Mouse (Mus musculus) C2C12 (cell line): ENCODE measurements around the gene Tmx4.

Experiments used
- CEBPB ChIP-seq: IDR thresholded peaks from one replicate; pipeline ENCODE4 v1.6.1; 2011; ENCODE audit warnings: low read depth, mild to moderate bottlenecking, control low read depth, moderate library complexity
- CTCF ChIP-seq: IDR thresholded peaks from one replicate; pipeline ENCODE4 v1.5.1; 2011; ENCODE audit not compliant: control insufficient read depth, insufficient read depth, insufficient read length
- MYOG ChIP-seq: IDR thresholded peaks from one replicate; pipeline ENCODE4 v1.6.1; 2011; ENCODE audit not compliant: control insufficient read depth, insufficient read length; ENCODE audit errors: extremely low read depth
- USF1 ChIP-seq: IDR thresholded peaks from one replicate; pipeline ENCODE4 v1.6.1; 2011; ENCODE audit warnings: low read depth, mild to moderate bottlenecking, control low read depth, moderate library complexity

DNA sequence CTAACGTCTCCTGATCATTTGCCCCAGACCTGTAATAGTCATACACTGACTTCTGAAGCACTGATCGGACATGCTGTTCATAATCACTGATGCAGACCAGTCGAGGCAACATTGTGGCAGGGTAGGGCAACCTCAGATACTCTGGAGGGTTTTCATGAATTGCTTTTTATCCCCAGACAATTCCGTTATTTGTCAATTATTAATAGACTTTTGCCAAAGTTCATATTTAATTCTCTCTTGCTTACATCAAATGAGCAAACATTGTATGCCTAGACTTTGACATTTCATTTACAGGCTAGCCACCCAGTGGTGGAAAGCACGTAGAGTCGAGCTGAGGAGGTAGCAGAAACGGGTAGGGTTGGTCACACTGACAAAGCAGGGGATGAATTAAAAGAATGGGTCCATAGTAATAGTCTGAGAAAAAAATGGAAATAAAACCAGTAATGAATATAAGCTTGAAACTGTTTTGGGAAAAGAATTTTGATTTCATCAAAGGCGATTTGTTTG, 89.7 kb downstream of the Tmx4 start, which contains the start of gene Hao1:
- TF ChIP-seq CTCF (no peak), MYOG (no peak), USF1 (no peak), CEBPB (no peak)
